Mouse (Mus musculus) stomach, embryonic 14.5 days (tissue): Measurements from ENCODE around the gene Grik4. TPM values are rescaled to one million over a fixed set of nuclear protein-coding genes. Genes with fewer than 3 reads are reported as not detected.

Experiments used
- ATAC-seq: fragments of 200-750 bp; cut with Nextera tagmentation; 2 replicates; pipeline ENCODE4 v1.8.0; 2017; ENCODE audit warnings: low read depth, moderate TSS enrichment; ENCODE audit not compliant: insufficient number of reproducible peaks, insufficient read depth, low FRiP score
- H3K27ac ChIP-seq: fragments of 300-500 bp; sonication (generic); 2 replicates; pipeline ENCODE4 v1.5.1; 2014; ENCODE audit warnings: mild to moderate bottlenecking, low read length, moderate library complexity, mixed read lengths
- H3K27me3 ChIP-seq: fragments of 300-500 bp; sonication (generic); 2 replicates; pipeline ENCODE4 v1.6.1; 2014; ENCODE audit warnings: low read length, control low read depth, mixed read lengths; ENCODE audit not compliant: control insufficient read depth, insufficient read depth
- H3K36me3 ChIP-seq: fragments of 300-500 bp; sonication (generic); 2 replicates; pipeline ENCODE4 v1.6.1; 2014; ENCODE audit warnings: mild to moderate bottlenecking, control low read depth, low read length, moderate library complexity, mixed read lengths; ENCODE audit not compliant: control insufficient read depth, insufficient read depth
- H3K4me1 ChIP-seq: fragments of 300-500 bp; sonication (generic); 2 replicates; pipeline ENCODE4 v1.6.1; 2014; ENCODE audit warnings: low read length, control low read depth, mixed read lengths; ENCODE audit not compliant: control insufficient read depth, insufficient read depth
- H3K4me2 ChIP-seq: fragments of 300-500 bp; sonication (generic); replicated peaks from 2 replicates; pipeline ENCODE4 v1.6.1; 2014; ENCODE audit warnings: low read depth, low read length, control low read depth
- H3K4me3 ChIP-seq: fragments of 300-500 bp; sonication (generic); 2 replicates; pipeline ENCODE4 v1.5.1; 2014; ENCODE audit warnings: low read depth, low read length, control low read depth
- H3K9ac ChIP-seq: fragments of 300-500 bp; sonication (generic); replicated peaks from 2 replicates; pipeline ENCODE4 v1.6.1; 2014; ENCODE audit warnings: low read depth, mild to moderate bottlenecking, control low read depth, low read length, moderate library complexity, mixed read lengths
- H3K9me3 ChIP-seq: fragments of 300-500 bp; sonication (generic); 2 replicates; pipeline ENCODE4 v1.6.1; 2016; ENCODE audit warnings: low read depth, low read length, control low read depth; ENCODE audit not compliant: control insufficient read depth
- WGBS: fragments of 180-500 bp; shearing (Covaris S2); extraction: QIAGEN DNeasy Blood & Tissue Kit; methylation state at CpG from one replicate; pipeline ENCODE4 v1.1.7; 2014; 5-methylcytosine and 5-hydroxymethylcytosine counted together
- polyA plus RNA-seq: library from polyadenylated mRNA; unstranded; fragments of >200 nt; fragmentation: Nextera tagmentation; extraction: Ambion mirVana; gene quantifications from 2 replicates; pipeline ENCODE4 v1.2.1, GENCODE M21; 2014

Grik4 gene
- polyA plus RNA-seq, 1 experiment from 2014 or later = 1.4 TPM

- H3K27ac ChIP-seq = no peak overlapping the region
- no peak for ATAC-seq
- H3K27me3 ChIP-seq = no peaks in the 10 kb centered on the region
- no peak overlapping the region for H3K4me2 ChIP-seq
- H3K4me3 ChIP-seq = no peak overlapping the region
- H3K9me3 ChIP-seq = no peaks in the 10 kb centered on the region
- no peak overlapping the region for H3K9ac ChIP-seq
- whole genome bisulfite sequencing = 80% methylated on average over 3 of the region's 3 CpGs
- no peaks in the 10 kb centered on the region for H3K4me1 ChIP-seq
- H3K36me3 ChIP-seq = no peaks in the 10 kb centered on the region
Measured at GRCm38 (mm10) chr9:42504971-42505510, 439.3 kb downstream of the Grik4 start.

- Histone ChIP-seq H3K4me1 (no peaks in the 10 kb centered on the region), H3K4me3 (no peak overlapping the region), H3K9ac (no peak overlapping the region), H3K36me3 (no peaks in the 10 kb centered on the region), H3K9me3 (no peaks in the 10 kb centered on the region), H3K27me3 (no peaks in the 10 kb centered on the region), H3K4me2 (no peak overlapping the region), H3K27ac (no peak overlapping the region)
- WGBS = 35% methylated on average over 11 of the region's 11 CpGs
- no peak for ATAC-seq
Measured at GRCm38 (mm10) chr9:42504559-42504958, 439.7 kb downstream of the Grik4 start.

DNA sequence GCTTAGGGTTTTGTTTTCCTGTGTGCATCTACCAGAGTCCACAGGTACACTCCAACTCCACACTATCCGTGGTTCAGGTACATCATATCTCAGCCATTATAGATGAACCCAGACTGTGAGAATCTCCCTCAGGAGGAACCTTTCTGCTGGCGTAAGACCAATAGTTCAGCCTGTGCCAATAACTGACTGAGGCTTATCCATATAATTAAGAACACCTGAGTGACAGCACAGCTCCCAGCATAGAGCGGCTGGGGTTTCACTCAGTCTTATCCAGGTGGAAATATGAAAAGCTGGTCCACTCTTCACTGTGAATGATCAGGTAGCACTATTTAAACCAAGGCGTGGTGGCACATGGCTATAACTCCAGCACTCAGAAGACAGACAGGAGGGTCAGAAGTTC is 440.6 kb downstream of the Grik4 start:
- Histone ChIP-seq H3K9ac (no peak overlapping the region), H3K4me3 (no peak overlapping the region), H3K27me3 (no peaks in the 10 kb centered on the region), H3K27ac (no peak overlapping the region), H3K9me3 (no peaks in the 10 kb centered on the region), H3K36me3 (no peaks in the 10 kb centered on the region), H3K4me2 (no peak overlapping the region), H3K4me1 (no peaks in the 10 kb centered on the region)
- no peak for ATAC-seq
- 86% methylated on average over 4 of the region's 4 CpGs for WGBS

DNA sequence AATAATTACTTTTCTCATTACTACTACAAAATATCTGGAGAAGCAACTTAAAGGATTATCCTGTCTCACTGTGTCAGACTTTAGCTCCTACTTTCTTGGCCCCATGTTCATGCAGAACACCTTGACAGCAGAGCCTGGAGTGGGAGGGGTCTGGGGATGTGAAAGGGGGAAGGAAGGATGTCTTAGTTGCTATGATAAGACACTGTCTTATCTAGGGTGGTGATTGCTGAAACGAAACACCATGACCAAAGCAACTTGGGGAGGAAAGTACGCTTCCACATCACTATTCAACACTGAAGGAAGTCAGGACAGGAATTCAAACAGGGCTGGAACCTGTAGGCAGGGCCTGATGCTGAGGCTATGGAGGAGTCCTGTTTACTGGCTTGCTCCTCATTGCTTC is 448.0 kb downstream of the Grik4 start:
- peaks cover 7% of the 10 kb centered on the region; the same call in 1 of the 2 replicates for H3K9me3 ChIP-seq
- no peak overlapping the region for H3K4me2 ChIP-seq
- no peak overlapping the region for H3K9ac ChIP-seq
- H3K4me1 ChIP-seq = no peaks in the 10 kb centered on the region
- H3K27me3 ChIP-seq = no peaks in the 10 kb centered on the region
- no peak for ATAC-seq
- H3K4me3 ChIP-seq = no peak overlapping the region
- no peaks in the 10 kb centered on the region for H3K36me3 ChIP-seq
- WGBS = 83% methylated on average over 2 of the region's 2 CpGs
- H3K27ac ChIP-seq = no peak overlapping the region

- no peaks in the 10 kb centered on the region for H3K36me3 ChIP-seq
- H3K4me1 ChIP-seq = no peaks in the 10 kb centered on the region
- no peak overlapping the region for H3K4me3 ChIP-seq
- H3K9ac ChIP-seq = no peak overlapping the region
- ATAC-seq = no peak
- peaks cover 2% of the 10 kb centered on the region; the same call in 1 of the 2 replicates for H3K9me3 ChIP-seq
- no peak overlapping the region for H3K27ac ChIP-seq
- 88% methylated on average over 9 of the region's 9 CpGs for WGBS
- no peak overlapping the region for H3K4me2 ChIP-seq
- H3K27me3 ChIP-seq = no peaks in the 10 kb centered on the region
Measured at GRCm38 (mm10) chr9:42491780-42492179, 452.5 kb downstream of the Grik4 start.

DNA sequence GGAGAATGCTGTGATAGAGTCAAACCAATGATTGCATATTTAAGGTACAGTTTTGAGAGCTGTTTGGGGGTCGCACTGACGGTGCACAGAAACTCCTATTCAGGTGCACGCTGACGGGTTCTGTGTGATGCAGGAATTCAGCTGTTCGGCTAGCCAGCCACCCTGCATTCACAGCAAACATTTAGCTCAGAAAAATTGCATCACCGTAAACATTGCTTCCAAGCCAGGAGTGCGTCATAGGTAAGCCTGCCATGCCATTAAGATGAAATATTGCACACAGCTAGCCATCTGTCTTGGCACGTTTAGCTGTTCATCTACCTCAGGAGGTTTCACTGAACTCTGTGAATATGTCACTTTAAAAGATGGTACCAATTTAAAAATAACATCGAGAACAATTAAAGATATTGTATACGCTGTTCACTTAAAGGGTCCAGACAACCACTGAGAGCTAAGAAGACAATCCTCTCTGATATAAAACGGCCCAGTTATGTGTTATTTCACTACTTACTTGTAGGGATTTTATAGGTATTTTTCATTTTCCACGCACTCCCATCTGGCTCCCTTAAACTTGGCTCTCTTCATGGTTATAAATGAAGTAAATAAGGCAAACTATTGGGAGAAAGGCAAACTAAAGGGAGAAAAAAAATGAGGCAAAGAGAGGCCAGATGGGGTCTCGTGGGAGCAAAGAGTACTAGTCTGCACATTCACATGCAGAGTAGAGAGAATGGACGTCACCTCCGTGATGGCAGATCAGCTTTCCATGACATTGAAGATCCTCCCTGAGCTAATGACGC is 453.5 kb downstream of the Grik4 start:
- no peak for ATAC-seq
- Histone ChIP-seq H3K4me2 (no peak overlapping the region), H3K27ac (no peak overlapping the region), H3K4me1 (no peaks in the 10 kb centered on the region), H3K9ac (no peak overlapping the region), H3K9me3 (no peaks in the 10 kb centered on the region), H3K36me3 (no peaks in the 10 kb centered on the region), H3K4me3 (no peak overlapping the region), H3K27me3 (no peaks in the 10 kb centered on the region)
- 60% methylated on average over 16 of the region's 16 CpGs for WGBS

- no peaks in the 10 kb centered on the region for H3K9me3 ChIP-seq
- H3K4me3 ChIP-seq = no peak overlapping the region
- WGBS = 96% methylated on average over 1 of the region's 1 CpGs
- no peaks in the 10 kb centered on the region for H3K27me3 ChIP-seq
- ATAC-seq = no peak
- no peak overlapping the region for H3K4me2 ChIP-seq
- H3K4me1 ChIP-seq = no peaks in the 10 kb centered on the region
- H3K36me3 ChIP-seq = no peaks in the 10 kb centered on the region
- no peak overlapping the region for H3K27ac ChIP-seq
- no peak overlapping the region for H3K9ac ChIP-seq
Measured at GRCm38 (mm10) chr9:42488071-42488470, 456.2 kb downstream of the Grik4 start.

- no peaks in the 10 kb centered on the region for H3K4me1 ChIP-seq
- 47% methylated on average over 4 of the region's 4 CpGs for WGBS
- H3K27me3 ChIP-seq = no peaks in the 10 kb centered on the region
- no peaks in the 10 kb centered on the region for H3K9me3 ChIP-seq
- no peak overlapping the region for H3K9ac ChIP-seq
- no peak overlapping the region for H3K27ac ChIP-seq
- H3K36me3 ChIP-seq = no peaks in the 10 kb centered on the region
- ATAC-seq = no peak
- no peak overlapping the region for H3K4me2 ChIP-seq
- no peak overlapping the region for H3K4me3 ChIP-seq
Measured at GRCm38 (mm10) chr9:42486913-42487312, 457.4 kb downstream of the Grik4 start.
